Mouse (Mus musculus) heart, embryonic 14.5 days (tissue): ENCODE measurements around the gene Shisa7. TPM values are rescaled to one million over a fixed set of nuclear protein-coding genes. Genes with fewer than 3 reads are reported as not detected.

Experiments
- ATAC-seq: fragments of 200-750 bp; cut with Nextera tagmentation; 2 replicates; pipeline ENCODE4 v1.8.0; 2017; ENCODE audit warnings: low read depth, moderate TSS enrichment; ENCODE audit not compliant: insufficient number of reproducible peaks, insufficient read depth, low FRiP score
- H3K27ac ChIP-seq, 2 experiments: fragments of 200-500 bp in 1 of 2; fragments of 300-500 bp in 1 of 2; sonication (generic) in 1 of 2; replicated peaks in 1 of 2; 2 replicates each; pipeline ENCODE4 v1.5.1; 2012 to 2014; ENCODE audit warnings: low read depth in 2 of 2, low read length in 2 of 2, control low read depth in 1 of 2, mild to moderate bottlenecking in 1 of 2, mixed read lengths in 1 of 2; ENCODE audit not compliant: control insufficient read depth in 1 of 2, insufficient read depth in 1 of 2
- H3K27me3 ChIP-seq: fragments of 300-500 bp; sonication (generic); 2 replicates; pipeline ENCODE4 v1.6.1; 2014; ENCODE audit warnings: mild to moderate bottlenecking, low read length, control low read depth; ENCODE audit not compliant: control insufficient read depth, insufficient read depth
- H3K36me3 ChIP-seq: fragments of 300-500 bp; sonication (generic); 2 replicates; pipeline ENCODE4 v1.6.1; 2014; ENCODE audit warnings: mild to moderate bottlenecking, control low read depth, low read length, mixed read lengths; ENCODE audit not compliant: control insufficient read depth, insufficient read depth
- H3K4me1 ChIP-seq, 2 experiments: fragments of 200-500 bp in 1 of 2; fragments of 300-500 bp in 1 of 2; sonication (generic) in 1 of 2; 2 replicates each; pipeline ENCODE4 v1.6.1; 2012 to 2014; ENCODE audit warnings: low read length in 2 of 2, control low read depth in 1 of 2, mixed read lengths in 1 of 2; ENCODE audit not compliant: control insufficient read depth in 2 of 2, insufficient read depth in 2 of 2
- H3K4me2 ChIP-seq: fragments of 300-500 bp; sonication (generic); 2 replicates; pipeline ENCODE4 v1.6.1; 2014; ENCODE audit warnings: mild to moderate bottlenecking, low read length
- H3K4me3 ChIP-seq, 2 experiments: fragments of 200-500 bp in 1 of 2; fragments of 300-500 bp in 1 of 2; sonication (generic) in 1 of 2; 2 replicates each; pipeline ENCODE4 v1.5.1; 2012 to 2014; ENCODE audit warnings: low read length in 2 of 2, mild to moderate bottlenecking in 2 of 2, control low read depth in 1 of 2, low read depth in 1 of 2, moderate library complexity in 1 of 2; ENCODE audit not compliant: control insufficient read depth in 1 of 2, insufficient read depth in 1 of 2
- H3K9ac ChIP-seq: fragments of 300-500 bp; sonication (generic); 2 replicates; pipeline ENCODE4 v1.6.1; 2014; ENCODE audit warnings: mild to moderate bottlenecking, low read length
- H3K9me3 ChIP-seq: fragments of 300-500 bp; sonication (generic); 2 replicates; pipeline ENCODE4 v1.6.1; 2016; ENCODE audit warnings: low read length, control low read depth; ENCODE audit not compliant: control insufficient read depth
- WGBS: fragments of 180-500 bp; shearing (Covaris S2); extraction: QIAGEN DNeasy Blood & Tissue Kit; methylation state at CpG from one replicate; pipeline ENCODE4 v1.1.7; 2014; 5-methylcytosine and 5-hydroxymethylcytosine counted together
- polyA plus RNA-seq: library from polyadenylated mRNA; unstranded; fragments of >200 nt; fragmentation: Nextera tagmentation; extraction: Ambion mirVana; gene quantifications from 2 replicates; pipeline ENCODE4 v1.2.1, GENCODE M21; 2014

Gene Shisa7
- polyA plus RNA-seq, 1 experiment from 2014 or later: 0.05 TPM

DNA sequence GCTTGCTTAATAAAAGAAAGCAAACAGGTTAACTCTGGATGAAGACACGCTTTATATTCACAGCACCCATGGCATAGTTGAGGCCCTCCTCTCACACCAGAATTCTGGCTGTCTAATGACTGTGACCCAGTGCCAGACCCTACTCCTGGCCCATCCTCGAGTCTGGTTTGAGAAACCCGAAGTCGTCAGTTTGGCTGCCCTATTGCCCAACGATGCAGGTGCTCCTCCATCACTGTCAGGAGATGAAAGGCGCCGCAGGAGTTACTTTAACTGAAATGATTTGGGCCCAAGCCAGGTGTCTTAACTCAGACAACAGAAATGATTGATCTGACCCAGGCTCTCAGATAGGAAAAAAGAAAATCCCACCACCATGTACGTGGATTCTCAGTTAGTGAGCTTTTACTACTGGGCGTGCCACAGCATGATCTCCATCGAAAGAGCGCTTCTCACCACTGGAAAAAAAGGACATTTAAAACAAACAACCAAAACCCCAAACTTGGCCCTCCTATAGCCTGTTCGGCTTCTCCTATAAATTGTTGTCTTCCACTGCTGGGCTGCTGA is 15.0 kb upstream of the Shisa7 start:
- Histone ChIP-seq H3K36me3 (no peaks in the 10 kb centered on the region), H3K9me3 (no peaks in the 10 kb centered on the region), H3K9ac (no peak overlapping the region), H3K4me1 (peaks cover 2 to 6% of the 10 kb centered on the region in 2 experiments), H3K27me3 (peaks cover 5% of the 10 kb centered on the region; the same call in 1 of the 2 replicates), H3K4me3 (no peak overlapping the region), H3K4me2 (no peak overlapping the region), H3K27ac (no peak overlapping the region)
- 70% methylated on average over 12 of the region's 12 CpGs for WGBS
- ATAC-seq: no peak

GRCm38 (mm10) chr7:4857321-4857720 is 12.8 kb upstream of the Shisa7 start:
- Histone ChIP-seq H3K4me1 (no peaks in the 10 kb centered on the region), H3K4me3 (no peak overlapping the region), H3K4me2 (no peak overlapping the region), H3K27ac (no peak overlapping the region), H3K27me3 (peaks cover 5% of the 10 kb centered on the region; the same call in 1 of the 2 replicates), H3K9ac (no peak overlapping the region), H3K36me3 (no peaks in the 10 kb centered on the region), H3K9me3 (no peaks in the 10 kb centered on the region)
- WGBS: 46% methylated on average over 7 of the region's 7 CpGs
- no peak for ATAC-seq

DNA sequence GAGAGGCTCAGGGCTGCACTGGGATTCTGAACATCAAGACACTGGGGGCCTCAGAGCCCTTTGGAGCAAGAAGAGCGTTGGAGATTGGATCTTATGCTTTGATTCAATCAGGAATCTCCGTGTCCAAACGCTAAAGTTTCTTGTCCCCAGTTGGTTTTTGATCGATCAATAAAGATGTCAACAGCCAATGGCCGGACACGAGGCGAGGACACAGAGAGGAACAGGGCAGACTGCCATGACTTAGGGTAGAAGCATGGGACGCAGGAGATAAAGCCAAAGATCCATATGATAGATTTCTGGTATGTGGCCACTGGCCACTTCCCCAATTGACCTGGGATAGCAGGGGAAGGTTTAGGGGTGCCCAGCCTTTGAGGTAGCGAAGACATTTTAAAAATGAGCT is 12.0 kb upstream of the Shisa7 start:
- no peaks in the 10 kb centered on the region for H3K4me1 ChIP-seq
- no peak overlapping the region for H3K4me2 ChIP-seq
- no peak overlapping the region for H3K27ac ChIP-seq
- no peak overlapping the region for H3K9ac ChIP-seq
- 78% methylated on average over 9 of the region's 9 CpGs for WGBS
- H3K27me3 ChIP-seq: peaks cover 5% of the 10 kb centered on the region; the same call in 1 of the 2 replicates
- no peaks in the 10 kb centered on the region for H3K9me3 ChIP-seq
- H3K36me3 ChIP-seq: no peaks in the 10 kb centered on the region
- ATAC-seq: no peak
- no peak overlapping the region for H3K4me3 ChIP-seq

DNA sequence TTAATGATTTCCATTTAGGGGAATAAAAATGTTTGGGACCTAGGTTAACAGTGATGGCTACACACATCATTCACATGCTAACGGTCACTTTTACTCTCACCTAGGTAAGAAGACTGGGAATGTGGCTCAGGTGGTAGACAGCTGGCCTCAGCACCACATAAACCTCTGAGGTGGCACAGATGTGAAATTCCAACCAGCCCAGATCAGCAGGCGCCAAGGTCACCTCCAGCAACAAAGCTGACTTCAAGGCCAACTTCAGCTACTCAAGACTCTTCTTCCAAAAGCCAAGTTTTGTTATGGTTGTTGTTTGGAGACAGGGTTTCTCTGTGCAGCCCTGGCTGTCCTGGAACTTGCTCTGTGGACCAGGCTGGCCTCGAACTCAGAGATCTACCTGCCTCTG is 9.1 kb upstream of the Shisa7 start:
- WGBS: 65% methylated on average over 3 of the region's 3 CpGs
- H3K9ac ChIP-seq: no peak overlapping the region

GRCm38 (mm10) chr7:4851315-4851688 is 6.8 kb upstream of the Shisa7 start:
- Histone ChIP-seq H3K9me3 (no peaks in the 10 kb centered on the region), H3K27ac (no peak overlapping the region), H3K4me2 (no peak overlapping the region), H3K4me3 (no peak overlapping the region), H3K27me3 (peaks cover 5% of the 10 kb centered on the region; the same call in 1 of the 2 replicates), H3K36me3 (no peaks in the 10 kb centered on the region), H3K9ac (no peak overlapping the region), H3K4me1 (no peaks in the 10 kb centered on the region)
- no peak for ATAC-seq
- WGBS: 66% methylated on average over 8 of the region's 8 CpGs

More for the DNA sequence above, 9.1 kb upstream of the Shisa7 start:
- Histone ChIP-seq H3K4me3 (no peak overlapping the region), H3K27ac (no peak overlapping the region), H3K4me1 (no peaks in the 10 kb centered on the region), H3K27me3 (no peaks in the 10 kb centered on the region; the same call in 1 of the 2 replicates), H3K9me3 (no peaks in the 10 kb centered on the region), H3K36me3 (no peaks in the 10 kb centered on the region), H3K4me2 (no peak overlapping the region)
- ATAC-seq: no peak

DNA sequence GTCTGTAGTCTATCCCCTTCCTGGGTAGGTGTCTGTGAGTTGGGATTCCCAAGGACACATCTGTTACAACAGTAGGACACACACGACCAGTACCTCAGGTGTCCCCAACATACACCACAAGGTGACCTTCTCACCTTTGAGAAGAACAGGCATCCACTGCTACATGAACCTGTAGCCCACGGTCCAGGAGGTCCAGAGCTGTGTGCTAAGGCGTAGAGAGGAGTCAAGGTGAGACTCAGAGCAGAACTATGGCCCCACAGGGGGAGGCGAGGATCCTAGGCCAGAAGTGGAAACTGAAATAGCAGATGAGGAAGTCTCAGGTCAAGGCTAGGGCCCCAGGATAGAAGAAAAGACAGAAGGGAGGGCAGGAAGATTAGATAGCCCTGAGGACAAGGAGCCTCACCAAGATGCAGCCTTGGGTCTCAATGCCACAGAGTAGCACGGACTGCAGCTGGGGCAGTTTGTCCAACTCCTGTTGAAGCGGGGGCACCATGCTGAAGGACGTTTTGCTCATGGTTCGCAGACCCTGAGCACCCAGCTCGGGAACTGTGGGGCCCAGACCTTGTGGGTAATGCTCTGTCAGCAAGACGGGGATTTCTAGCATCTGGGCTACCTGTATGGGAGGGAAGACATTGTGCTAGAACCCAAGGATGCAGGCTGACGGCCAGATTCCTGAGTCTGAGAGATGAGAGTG is 6.3 kb upstream of the Shisa7 start:
- WGBS: 76% methylated on average over 11 of the region's 11 CpGs
- H3K9ac ChIP-seq: no peak overlapping the region
- no peaks in the 10 kb centered on the region for H3K4me1 ChIP-seq
- H3K9me3 ChIP-seq: no peaks in the 10 kb centered on the region
- H3K27ac ChIP-seq: no peak overlapping the region
- H3K4me3 ChIP-seq: no peak overlapping the region
- peaks cover 9% of the 10 kb centered on the region for H3K27me3 ChIP-seq
- H3K36me3 ChIP-seq: no peaks in the 10 kb centered on the region
- no peak overlapping the region for H3K4me2 ChIP-seq
- ATAC-seq: no peak

DNA sequence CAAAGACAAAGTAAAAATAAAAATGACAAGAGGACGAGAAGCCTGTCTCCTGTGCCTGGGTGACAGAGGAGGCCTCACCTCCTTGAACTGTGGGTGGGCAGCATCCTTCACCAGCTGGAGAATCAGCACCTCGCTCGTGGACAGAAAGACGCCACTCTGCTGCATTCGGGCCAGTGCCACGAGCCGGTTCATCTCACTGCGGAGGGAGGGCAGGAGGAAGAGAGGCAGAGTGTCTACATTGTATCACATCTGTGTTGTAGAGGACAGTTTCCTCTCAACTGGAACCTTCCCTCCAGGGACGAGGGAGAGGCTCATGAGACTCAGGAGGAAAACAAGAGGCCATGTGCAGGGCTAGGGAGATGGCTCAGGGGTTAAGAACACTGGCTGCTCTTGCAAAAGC is 4.9 kb upstream of the Shisa7 start:
- H3K27me3 ChIP-seq: peaks cover 23% of the 10 kb centered on the region
- ATAC-seq: no peak
- H3K36me3 ChIP-seq: no peaks in the 10 kb centered on the region
- H3K4me1 ChIP-seq: peaks cover 0 to 3% of the 10 kb centered on the region in 2 experiments; a peak in 2 of 4 replicates
- no peak overlapping the region for H3K27ac ChIP-seq
- H3K4me3 ChIP-seq: no peak overlapping the region
- no peaks in the 10 kb centered on the region for H3K9me3 ChIP-seq
- WGBS: 40% methylated on average over 9 of the region's 9 CpGs
- H3K4me2 ChIP-seq: no peak overlapping the region
- no peak overlapping the region for H3K9ac ChIP-seq
